Mouse (Mus musculus) neural tube, embryonic 15.5 days (tissue): ENCODE results near the gene Olig1. TPM values are rescaled to one million over a fixed set of nuclear protein-coding genes. Genes with fewer than 3 reads are reported as not detected.

Experiments used
- ATAC-seq: fragments of 200-750 bp; cut with Nextera tagmentation; 2 replicates; pipeline ENCODE4 v1.8.0; 2017; ENCODE audit warnings: mild to moderate bottlenecking, moderate TSS enrichment, moderate library complexity; ENCODE audit not compliant: low FRiP score
- H3K27ac ChIP-seq: fragments of 300-500 bp; sonication (generic); replicated peaks from 2 replicates; pipeline ENCODE4 v1.5.1; 2015; ENCODE audit warnings: mild to moderate bottlenecking, inconsistent platforms
- H3K27me3 ChIP-seq: fragments of 300-500 bp; sonication (generic); replicated peaks from 2 replicates; pipeline ENCODE4 v1.6.1; 2015; ENCODE audit warnings: inconsistent platforms
- H3K36me3 ChIP-seq: fragments of 300-500 bp; sonication (generic); 2 replicates; pipeline ENCODE4 v1.6.1; 2015; ENCODE audit warnings: inconsistent platforms
- H3K4me1 ChIP-seq: fragments of 300-500 bp; sonication (generic); 2 replicates; pipeline ENCODE4 v1.6.1; 2015; ENCODE audit warnings: inconsistent platforms
- H3K4me2 ChIP-seq: fragments of 300-500 bp; sonication (generic); 2 replicates; pipeline ENCODE4 v1.6.1; 2015; ENCODE audit warnings: inconsistent platforms, mild to moderate bottlenecking, moderate library complexity
- H3K4me3 ChIP-seq: fragments of 300-500 bp; sonication (generic); replicated peaks from 2 replicates; pipeline ENCODE4 v1.5.1; 2015; ENCODE audit warnings: mild to moderate bottlenecking, inconsistent platforms
- H3K9ac ChIP-seq: fragments of 300-500 bp; sonication (generic); replicated peaks from 2 replicates; pipeline ENCODE4 v1.6.1; 2015; ENCODE audit warnings: mild to moderate bottlenecking, inconsistent platforms
- H3K9me3 ChIP-seq: fragments of 300-500 bp; sonication (generic); replicated peaks from 2 replicates; pipeline ENCODE4 v1.6.1; 2016; ENCODE audit warnings: inconsistent platforms
- WGBS: fragments of 180-500 bp; shearing (Covaris S2); methylation state at CpG from one replicate; pipeline ENCODE4 v1.1.7; 2015; ENCODE audit warnings: mixed read lengths; 5-methylcytosine and 5-hydroxymethylcytosine counted together
- polyA plus RNA-seq: library from polyadenylated mRNA; unstranded; fragments of >200 nt; fragmentation: Nextera tagmentation; extraction: Ambion mirVana; gene quantifications from 2 replicates; pipeline ENCODE4 v1.2.1, GENCODE M21; 2015

Olig1 gene
- polyA plus RNA-seq, 1 experiment from 2014 or later = 86.7 TPM

- Histone ChIP-seq H3K9ac (no peak overlapping the region), H3K4me1 (peaks cover 14% of the 10 kb centered on the region; the same call in 1 of the 2 replicates), H3K36me3 (no peaks in the 10 kb centered on the region), H3K4me2 (no peak overlapping the region), H3K4me3 (no peak overlapping the region), H3K27ac (no peak overlapping the region), H3K27me3 (peaks cover 86% of the 10 kb centered on the region), H3K9me3 (no peaks in the 10 kb centered on the region)
- ATAC-seq = no peak
- WGBS = 94% methylated on average over 7 of the region's 7 CpGs
Observed at GRCm38 (mm10) chr16:91299412-91299811, 29.8 kb downstream of the Olig1 start.

DNA sequence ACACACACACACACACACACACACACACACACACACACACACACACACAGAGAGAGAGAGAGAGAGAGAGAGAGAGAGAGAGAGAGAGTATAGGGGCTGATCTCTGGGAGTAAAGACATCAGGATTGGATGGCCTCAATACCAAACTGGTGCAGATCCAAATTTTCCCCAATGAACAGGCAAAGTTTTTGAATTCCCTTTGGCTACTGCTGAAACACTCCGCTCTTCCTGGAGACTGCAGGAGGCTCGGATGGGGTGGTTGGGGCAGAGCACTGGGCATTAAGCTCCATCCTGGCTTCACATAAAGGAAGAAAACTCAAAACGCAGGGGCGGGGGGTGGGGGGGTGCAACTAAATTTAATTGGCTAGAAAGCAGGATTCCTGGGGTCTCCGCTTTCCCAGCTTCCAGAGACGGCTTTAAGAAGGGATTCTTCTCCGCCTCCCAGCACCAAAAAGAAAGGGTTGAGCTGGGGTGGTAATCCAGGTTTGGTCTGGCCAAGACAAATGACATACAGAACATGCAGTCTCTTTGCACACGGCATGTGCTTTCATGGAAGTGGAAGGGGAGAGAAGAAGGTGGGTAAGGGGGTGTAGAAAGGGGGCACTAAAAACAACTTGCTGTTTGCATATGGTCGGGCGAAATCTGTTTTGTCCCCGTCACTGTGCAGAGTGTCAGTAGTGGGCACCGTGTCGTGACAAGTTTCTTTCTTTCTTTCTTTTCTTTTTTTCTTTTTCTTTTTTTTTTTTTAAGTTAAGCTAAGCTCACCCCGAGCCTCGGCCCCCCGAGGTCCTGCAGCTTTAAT, 31.3 kb downstream of the Olig1 start:
- peaks cover 14% of the 10 kb centered on the region; the same call in 1 of the 2 replicates for H3K4me1 ChIP-seq
- H3K4me2 ChIP-seq = peak overlapping the region; percentile 33
- H3K9me3 ChIP-seq = no peaks in the 10 kb centered on the region
- WGBS = 13% methylated on average over 16 of the region's 16 CpGs
- ATAC-seq = no peak
- H3K9ac ChIP-seq = no peak overlapping the region
- H3K27me3 ChIP-seq = peaks cover 92% of the 10 kb centered on the region
- peak overlapping the region; percentile 14; the same call in 1 of the 2 replicates for H3K4me3 ChIP-seq
- no peaks in the 10 kb centered on the region for H3K36me3 ChIP-seq
- no peak overlapping the region for H3K27ac ChIP-seq

DNA sequence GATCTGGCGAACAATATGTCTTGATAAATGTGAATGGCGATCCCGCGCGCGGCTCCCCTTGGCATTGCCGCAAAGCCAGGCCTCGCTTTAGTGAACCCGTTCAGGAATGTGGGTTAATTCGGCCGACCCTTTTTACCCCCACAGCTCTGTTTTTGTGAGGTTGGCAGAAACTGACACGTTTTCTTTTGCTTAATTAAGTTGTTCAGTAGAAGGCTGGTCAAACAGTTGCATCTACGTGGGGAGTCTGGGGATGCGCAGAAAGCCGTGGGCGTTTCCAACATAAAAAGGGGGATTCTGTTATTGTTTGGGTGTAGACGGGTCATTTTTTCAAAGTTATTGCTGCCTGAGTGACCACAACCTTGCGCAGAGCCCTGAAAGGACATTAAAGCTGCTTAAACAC, 31.9 kb downstream of the Olig1 start:
- Histone ChIP-seq H3K4me1 (peaks cover 14% of the 10 kb centered on the region; the same call in 1 of the 2 replicates), H3K9me3 (no peaks in the 10 kb centered on the region), H3K4me2 (peak overlapping the region; percentile 33), H3K9ac (no peak overlapping the region), H3K4me3 (peak overlapping the region; percentile 14; the same call in 1 of the 2 replicates), H3K27me3 (peaks cover 90% of the 10 kb centered on the region), H3K36me3 (no peaks in the 10 kb centered on the region), H3K27ac (no peak overlapping the region; the same call in 1 of the 2 replicates)
- no peak for ATAC-seq
- 10% methylated on average over 18 of the region's 18 CpGs for WGBS

GRCm38 (mm10) chr16:91303776-91304709, 34.5 kb downstream of the Olig1 start:
- Histone ChIP-seq H3K9me3 (no peaks in the 10 kb centered on the region), H3K27ac (peak overlapping the region; percentile 34; the same call in 1 of the 2 replicates), H3K27me3 (peaks cover 90% of the 10 kb centered on the region), H3K4me3 (no peak overlapping the region), H3K9ac (no peak overlapping the region), H3K4me2 (no peak overlapping the region), H3K36me3 (no peaks in the 10 kb centered on the region), H3K4me1 (peaks cover 14% of the 10 kb centered on the region; the same call in 1 of the 2 replicates)
- 23% methylated on average over 26 of the region's 26 CpGs for WGBS
- peak; percentile 76 for ATAC-seq

- H3K4me1 ChIP-seq = peaks cover 14% of the 10 kb centered on the region; the same call in 1 of the 2 replicates
Observed at GRCm38 (mm10) chr16:91305512-91306111, 36.0 kb downstream of the Olig1 start.

DNA sequence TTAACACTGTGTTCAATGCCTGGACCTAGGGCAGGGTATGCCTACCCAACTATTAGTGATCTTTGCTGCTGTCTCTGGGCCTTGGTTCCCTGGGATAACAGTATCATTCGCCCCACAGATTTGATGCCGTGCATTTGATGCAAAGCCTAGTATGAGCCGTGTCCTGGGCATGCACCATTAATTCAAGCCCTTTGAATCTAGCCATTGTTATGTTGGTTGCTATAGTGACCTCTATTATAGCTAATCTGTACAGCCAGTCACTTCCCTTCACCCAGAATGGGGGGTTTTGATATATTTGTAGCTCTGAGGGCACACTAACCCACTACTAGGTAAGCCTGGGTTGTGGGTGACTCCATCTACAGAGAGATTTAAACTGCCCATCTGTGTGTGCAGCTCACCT, 40.3 kb downstream of the Olig1 start:
- no peak overlapping the region for H3K27ac ChIP-seq
- no peak for ATAC-seq
- peaks cover 82% of the 10 kb centered on the region for H3K27me3 ChIP-seq
- H3K4me2 ChIP-seq = no peak overlapping the region
- no peaks in the 10 kb centered on the region for H3K9me3 ChIP-seq
- no peak overlapping the region for H3K4me3 ChIP-seq
- WGBS = 18% methylated on average over 3 of the region's 3 CpGs
- peaks cover 6% of the 10 kb centered on the region; the same call in 1 of the 2 replicates for H3K4me1 ChIP-seq
- H3K36me3 ChIP-seq = no peaks in the 10 kb centered on the region
- no peak overlapping the region for H3K9ac ChIP-seq

More at GRCm38 (mm10) chr16:91305512-91306111, 36.0 kb downstream of the Olig1 start:
- 56% methylated on average over 16 of the region's 16 CpGs for WGBS
- Histone ChIP-seq H3K36me3 (no peaks in the 10 kb centered on the region), H3K4me2 (no peak overlapping the region), H3K27ac (0 out of 2 replicates have a peak overlapping the region, but pooled peaks have one; percentile 4), H3K27me3 (peaks cover 89% of the 10 kb centered on the region), H3K9ac (no peak overlapping the region), H3K4me3 (no peak overlapping the region), H3K9me3 (no peaks in the 10 kb centered on the region)
- peak; percentile 45 for ATAC-seq

DNA sequence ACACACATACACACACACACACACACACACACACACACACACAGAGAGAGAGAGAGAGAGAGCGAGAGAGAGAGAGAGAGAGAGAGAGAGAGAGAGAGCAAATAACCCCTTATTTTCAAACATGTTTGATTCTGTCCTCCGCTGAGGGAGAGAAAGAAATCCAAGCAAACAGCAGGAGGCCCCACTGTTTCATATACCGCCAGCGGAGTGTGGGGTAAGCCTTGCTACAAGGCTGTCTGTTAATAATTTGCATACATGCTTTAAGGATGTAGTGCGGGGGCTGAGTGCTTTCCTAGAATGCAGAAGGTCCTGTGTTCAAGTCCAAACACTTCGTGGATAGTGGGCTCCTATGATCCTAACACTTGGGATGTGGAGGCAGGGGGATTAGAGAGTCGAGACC, 43.3 kb downstream of the Olig1 start:
- peaks cover 85% of the 10 kb centered on the region for H3K27me3 ChIP-seq
- no peaks in the 10 kb centered on the region for H3K9me3 ChIP-seq
- peaks cover 6% of the 10 kb centered on the region; the same call in 1 of the 2 replicates for H3K4me1 ChIP-seq
- WGBS = 52% methylated on average over 7 of the region's 7 CpGs
- H3K36me3 ChIP-seq = no peaks in the 10 kb centered on the region
- H3K4me3 ChIP-seq = no peak overlapping the region
- no peak for ATAC-seq
- H3K27ac ChIP-seq = no peak overlapping the region
- no peak overlapping the region for H3K9ac ChIP-seq
- no peak overlapping the region for H3K4me2 ChIP-seq

GRCm38 (mm10) chr16:91314114-91314775, 44.7 kb downstream of the Olig1 start:
- H3K36me3 ChIP-seq = no peaks in the 10 kb centered on the region
- 0 out of 2 replicates have a peak, but pooled peaks have one; percentile 21 for ATAC-seq
- H3K4me1 ChIP-seq = peaks cover 6% of the 10 kb centered on the region; the same call in 1 of the 2 replicates
- H3K4me2 ChIP-seq = peak overlapping the region; percentile 26
- no peaks in the 10 kb centered on the region for H3K9me3 ChIP-seq
- peaks cover 89% of the 10 kb centered on the region for H3K27me3 ChIP-seq
- no peak overlapping the region for H3K9ac ChIP-seq
- whole genome bisulfite sequencing = 5% methylated on average over 19 of the region's 19 CpGs
- H3K4me3 ChIP-seq = no peak overlapping the region
- no peak overlapping the region for H3K27ac ChIP-seq

- Histone ChIP-seq H3K9me3 (no peaks in the 10 kb centered on the region), H3K4me2 (peak overlapping the region; percentile 57), H3K27me3 (peaks cover 69% of the 10 kb centered on the region), H3K27ac (peak overlapping the region; percentile 65), H3K36me3 (no peaks in the 10 kb centered on the region), H3K4me3 (peak overlapping the region; percentile 24; the same call in 1 of the 2 replicates), H3K9ac (no peak overlapping the region), H3K4me1 (peaks cover 17% of the 10 kb centered on the region)
- WGBS = 39% methylated on average over 10 of the region's 10 CpGs
- ATAC-seq = peak; percentile 37; the same call in 1 of the 2 replicates
Observed at GRCm38 (mm10) chr16:91320191-91320590, 50.6 kb downstream of the Olig1 start.

- Histone ChIP-seq H3K4me3 (peak overlapping the region; percentile 24), H3K9ac (no peak overlapping the region), H3K27me3 (peaks cover 67% of the 10 kb centered on the region), H3K4me1 (peaks cover 17% of the 10 kb centered on the region), H3K27ac (peak overlapping the region; percentile 65), H3K9me3 (no peaks in the 10 kb centered on the region), H3K36me3 (no peaks in the 10 kb centered on the region), H3K4me2 (peak overlapping the region; percentile 57)
- ATAC-seq = peak; percentile 74
- WGBS = 16% methylated on average over 15 of the region's 15 CpGs
Observed at GRCm38 (mm10) chr16:91320608-91321007, 51.0 kb downstream of the Olig1 start.
